Mouse (Mus musculus): ENCODE measurements around the gene Fam177a.
"Not testable (repeated sequence)": the region's sequence is repeated elsewhere in the genome, so short reads cannot be mapped to it uniquely, and the experiment has no call there.

Fam177a gene

DNA sequence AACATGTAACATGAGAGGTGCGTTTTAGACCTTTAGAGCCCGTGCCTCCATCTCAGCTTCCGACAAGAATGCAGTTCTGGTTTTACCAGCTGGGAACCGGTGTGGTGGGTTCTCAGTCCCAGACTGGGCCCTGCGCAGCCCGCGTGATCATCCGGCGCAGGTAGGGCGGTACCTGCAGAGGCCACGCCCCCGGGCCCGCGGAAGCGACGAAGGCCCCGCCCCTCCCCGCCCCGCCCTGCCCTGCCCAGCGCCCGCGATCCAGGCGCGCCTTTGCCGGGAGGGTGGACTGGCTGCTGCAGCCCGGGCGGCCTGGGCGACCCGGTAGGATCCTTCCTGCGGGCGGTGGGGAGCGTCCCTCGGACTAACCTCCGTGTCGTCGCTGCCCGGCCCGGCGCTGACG lies at the start of gene Fam177a:
Fam177a (plus strand) TSS at position 228 of the 400 bp plus-strand sequence.
- not testable (repeated sequence) for DNase-seq (ENCODE audit: low read depth, low spot score)

DNA sequence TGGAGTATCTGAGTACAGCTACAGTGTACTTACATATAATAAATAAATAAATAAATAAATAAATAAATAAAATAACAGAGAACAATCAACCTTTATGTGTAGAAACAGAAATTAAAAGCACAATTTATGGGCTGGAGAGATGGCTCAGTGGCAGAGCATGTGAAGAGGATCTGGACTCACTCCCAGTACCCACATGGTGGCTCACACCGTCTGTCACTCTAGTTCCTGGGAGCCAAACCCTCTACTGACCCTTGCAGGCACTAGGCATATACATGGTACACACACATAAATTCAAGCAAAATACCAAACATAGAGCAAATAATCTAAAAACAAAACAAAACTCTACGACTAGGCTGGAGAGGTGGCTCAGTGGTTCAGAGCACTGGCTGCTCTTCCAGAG lies 49.0 kb upstream of the Fam177a start:
- no peak for DNase-seq (ENCODE audit: low read depth, low spot score)

DNA sequence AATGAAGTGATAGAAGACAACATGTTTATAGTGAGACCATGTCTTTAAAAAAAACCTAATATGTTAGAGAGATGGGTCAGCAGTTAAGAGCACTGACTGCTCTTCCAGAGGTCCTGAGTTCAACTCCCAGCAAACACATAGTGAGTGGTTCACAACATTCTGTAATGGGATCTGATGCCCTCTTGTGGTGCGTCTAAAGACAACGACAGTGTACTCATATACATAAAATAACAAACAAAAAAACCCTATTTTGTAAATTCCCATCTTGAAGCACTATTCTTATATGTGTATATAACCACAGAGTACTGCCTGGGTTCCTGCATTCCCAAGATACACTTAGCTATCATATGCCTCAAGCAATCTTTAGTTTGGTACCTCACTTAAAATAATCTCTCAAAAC lies 45.6 kb upstream of the Fam177a start:
- DNase-seq (ENCODE audit: low read depth, low spot score) = not testable (repeated sequence)

DNA sequence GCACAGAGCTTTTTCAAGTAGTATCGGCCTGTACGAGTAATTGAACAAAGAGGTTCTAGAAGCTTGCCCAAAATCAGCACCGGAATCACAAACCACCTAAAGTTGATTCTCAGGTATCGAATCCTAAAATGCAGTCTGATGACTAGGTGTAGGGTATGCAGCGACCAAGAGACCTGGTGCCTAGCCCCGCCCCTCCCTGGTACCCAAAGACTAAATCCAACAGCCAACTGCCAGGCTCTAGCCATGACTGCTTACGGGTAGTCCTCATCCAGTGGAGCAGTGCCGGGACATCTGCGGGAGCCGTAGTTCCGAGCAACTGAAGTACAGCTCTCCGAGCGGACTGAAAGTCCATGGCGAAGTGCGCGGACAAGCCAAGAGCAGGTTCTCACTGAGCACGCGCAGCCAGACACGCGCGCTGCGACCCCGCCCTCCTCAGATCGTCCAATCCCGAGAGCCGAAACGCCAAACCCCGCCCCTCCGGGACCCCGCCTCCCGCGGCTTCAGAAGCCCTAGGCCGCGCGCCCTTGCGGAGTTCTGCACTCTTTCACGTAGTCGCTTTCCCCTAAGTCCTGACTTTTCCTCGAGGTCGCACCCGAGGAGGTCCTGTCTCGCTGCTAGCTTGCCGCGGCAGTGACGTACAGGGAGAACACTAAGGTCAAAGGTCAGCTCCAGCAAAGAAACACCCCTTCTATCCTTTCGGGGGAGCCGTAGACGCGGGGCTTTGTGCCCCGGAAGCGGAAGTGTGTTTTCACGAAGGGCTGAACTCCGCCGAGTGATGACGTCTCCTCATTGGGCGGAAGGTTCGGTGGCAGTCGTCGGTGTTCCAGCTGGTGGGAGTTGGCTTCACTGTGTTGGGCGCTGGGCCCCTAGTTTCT lies 44.3 kb upstream of the Fam177a start, which contains the start of the genes 2700097O09Rik and Srp54a:
2700097O09Rik (minus strand) TSS at position 385 of the 875 bp plus-strand sequence.
Srp54a (plus strand) TSS at position 537 of the 875 bp plus-strand sequence.
- peak; percentile 95 for DNase-seq (ENCODE audit: low read depth, low spot score)

DNA sequence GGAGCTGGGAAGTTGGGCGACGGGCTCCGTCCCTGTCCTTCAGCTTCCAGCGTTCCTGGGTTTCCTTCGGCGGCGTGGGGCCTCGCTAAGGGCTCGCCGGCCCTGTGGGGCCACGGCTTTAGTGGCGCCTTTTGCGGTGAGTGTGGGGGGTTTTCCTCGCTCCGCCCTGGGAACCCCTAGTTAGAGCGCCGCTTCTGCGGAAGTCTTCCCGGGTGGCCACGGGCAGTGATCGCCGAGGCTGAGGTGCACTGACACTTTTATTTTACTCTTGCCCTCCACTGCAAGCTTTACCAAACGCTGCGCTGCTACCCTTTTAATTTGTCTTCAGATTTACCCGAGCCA lies 43.7 kb upstream of the Fam177a start:
- DNase-seq (ENCODE audit: low read depth, low spot score) = not testable (repeated sequence)

DNA sequence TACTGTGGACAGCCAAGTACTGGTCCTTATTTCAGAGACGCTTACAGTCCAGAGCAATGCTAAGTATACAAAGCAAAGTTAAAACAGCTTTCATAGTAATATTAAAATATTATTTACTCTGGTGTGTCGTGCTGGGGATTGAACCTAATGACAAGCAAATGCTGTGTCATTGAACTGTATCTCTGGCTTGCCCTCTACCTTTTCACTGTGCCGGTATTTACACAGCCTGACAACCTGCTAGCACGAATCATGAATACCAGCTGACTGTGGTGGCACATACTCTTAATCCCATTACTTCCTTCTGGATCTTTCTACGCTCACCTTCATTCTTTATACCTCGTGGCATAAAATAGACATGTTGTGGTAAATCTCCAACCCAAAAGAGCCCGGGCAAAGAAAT lies 32.1 kb upstream of the Fam177a start:
- not testable (repeated sequence) for DNase-seq (ENCODE audit: low read depth, low spot score)

DNA sequence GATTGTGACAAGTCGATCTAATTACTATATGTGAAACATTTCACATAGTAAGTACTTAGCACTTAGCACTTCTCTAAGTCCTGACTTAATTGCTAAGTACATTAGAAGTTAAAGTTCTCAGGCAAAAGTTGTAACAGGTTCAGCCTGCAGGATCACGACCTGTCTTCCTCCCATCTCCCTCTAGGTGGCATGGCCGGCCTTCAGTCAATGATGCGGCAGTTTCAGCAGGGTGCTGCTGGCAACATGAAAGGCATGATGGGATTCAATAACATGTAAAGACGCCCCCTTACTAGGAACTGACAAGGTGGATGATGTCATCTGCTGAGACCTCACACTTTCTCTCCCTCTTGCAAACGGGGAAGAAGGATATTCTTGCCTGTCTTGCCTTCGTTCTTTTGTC lies 11.7 kb upstream of the Fam177a start:
- not testable (repeated sequence) for DNase-seq (ENCODE audit: low read depth, low spot score)

DNA sequence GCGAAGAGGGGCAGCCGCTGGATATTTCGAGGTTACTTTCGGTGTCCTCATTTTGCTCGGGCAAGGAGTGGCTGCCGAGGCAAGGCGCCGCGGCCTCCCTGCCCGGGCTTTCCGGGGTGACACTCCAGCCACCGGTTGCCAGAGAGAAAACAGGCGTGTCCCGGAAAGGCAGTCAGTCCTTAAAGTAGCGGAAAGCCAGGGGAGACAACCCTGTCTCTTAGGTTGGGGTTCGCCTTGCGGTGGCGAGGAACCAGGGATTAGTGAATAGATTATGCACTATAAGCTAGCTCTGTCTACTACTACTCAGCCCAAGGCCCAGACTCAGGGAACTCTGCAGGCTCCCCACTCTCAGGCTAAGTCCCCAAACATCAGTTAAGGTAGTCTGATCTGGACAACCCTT lies 462 bp downstream of the Fam177a start:
- not testable (repeated sequence) for DNase-seq (ENCODE audit: low read depth, low spot score)

DNA sequence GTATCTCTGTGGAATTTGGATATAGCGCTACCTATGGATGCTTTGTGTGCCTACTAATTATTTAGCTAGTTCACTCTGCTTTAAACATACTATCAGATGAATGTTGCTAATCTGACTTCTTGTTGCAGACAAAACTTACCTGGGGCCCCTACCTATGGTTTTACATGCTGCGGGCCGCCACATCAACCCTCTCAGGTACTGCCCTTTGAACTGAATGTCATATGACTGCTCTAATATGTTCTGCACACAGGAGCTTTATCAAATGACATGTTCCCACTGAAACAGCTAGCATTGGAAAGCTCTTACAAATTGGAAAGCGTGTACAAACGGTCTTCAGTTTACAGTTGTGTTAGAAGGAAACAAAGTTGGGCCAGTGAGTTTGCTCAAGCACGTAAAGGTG lies 11.3 kb downstream of the Fam177a start:
- DNase-seq (ENCODE audit: low read depth, low spot score) = not testable (repeated sequence)

DNA sequence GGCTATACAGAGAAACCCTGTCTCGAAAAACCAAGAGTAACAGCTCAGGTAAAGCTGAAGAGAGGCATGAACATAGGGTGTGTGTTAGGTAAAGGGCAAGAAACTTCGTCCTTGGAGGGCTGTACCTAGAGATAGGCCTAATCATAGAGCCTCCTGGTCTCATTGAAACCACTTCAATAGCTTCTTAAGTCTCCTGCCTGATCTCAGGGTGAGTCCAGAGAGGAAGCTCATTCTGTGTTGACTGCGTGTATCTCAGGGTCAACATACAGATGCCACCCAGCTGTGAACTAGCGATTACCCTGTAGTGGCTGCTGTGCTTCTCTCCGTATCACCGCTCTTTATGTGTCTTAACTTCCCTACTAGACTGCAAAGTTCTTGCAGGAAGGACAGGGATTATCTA lies 13.6 kb downstream of the Fam177a start:
- not testable (repeated sequence) for DNase-seq (ENCODE audit: low read depth, low spot score)

DNA sequence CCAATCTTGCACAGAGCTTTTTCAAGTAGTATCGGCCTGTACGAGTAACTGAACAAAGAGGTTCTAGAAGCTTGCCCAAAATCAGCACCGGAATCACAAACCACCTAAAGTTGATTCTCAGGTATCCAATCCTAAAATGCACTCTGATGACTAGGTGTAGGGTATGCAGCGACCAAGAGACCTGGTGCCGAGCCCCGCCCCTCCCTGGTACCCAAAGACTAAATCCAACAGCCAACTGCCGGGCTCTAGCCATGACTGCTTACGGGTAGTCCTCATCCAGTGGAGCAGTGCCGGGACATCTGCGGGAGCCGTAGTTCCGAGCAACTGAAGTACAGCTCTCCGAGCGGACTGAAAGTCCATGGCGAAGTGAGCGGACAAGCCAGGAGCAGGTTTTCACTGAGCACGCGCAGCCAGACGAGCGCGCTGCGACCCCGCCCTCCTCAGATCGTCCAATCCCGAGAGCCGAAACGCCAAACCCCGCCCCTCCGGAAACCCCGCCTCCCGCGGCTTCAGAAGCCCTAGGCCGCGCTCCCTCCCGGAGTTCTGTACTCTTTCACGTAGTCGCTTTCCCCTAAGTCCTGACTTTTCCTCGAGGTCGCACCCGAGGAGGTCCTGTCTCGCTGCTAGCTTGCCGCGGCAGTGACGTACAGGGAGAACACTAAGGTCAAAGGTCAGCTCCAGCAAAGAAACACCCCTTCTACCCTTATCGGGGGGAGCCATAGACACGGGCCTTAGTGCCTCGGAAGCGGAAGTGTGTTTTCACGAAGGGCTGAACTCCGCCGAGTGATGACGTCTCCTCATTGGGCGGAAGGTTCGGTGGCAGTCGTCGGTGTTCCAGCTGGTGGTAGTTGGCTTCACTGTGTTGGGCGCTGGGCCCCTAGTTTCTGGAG lies 30.5 kb downstream of the Fam177a start, which contains the start of gene Srp54b:
Srp54b (plus strand) TSS at position 546 of the 890 bp plus-strand sequence.
- DNase-seq (ENCODE audit: low read depth, low spot score) = not testable (repeated sequence)

DNA sequence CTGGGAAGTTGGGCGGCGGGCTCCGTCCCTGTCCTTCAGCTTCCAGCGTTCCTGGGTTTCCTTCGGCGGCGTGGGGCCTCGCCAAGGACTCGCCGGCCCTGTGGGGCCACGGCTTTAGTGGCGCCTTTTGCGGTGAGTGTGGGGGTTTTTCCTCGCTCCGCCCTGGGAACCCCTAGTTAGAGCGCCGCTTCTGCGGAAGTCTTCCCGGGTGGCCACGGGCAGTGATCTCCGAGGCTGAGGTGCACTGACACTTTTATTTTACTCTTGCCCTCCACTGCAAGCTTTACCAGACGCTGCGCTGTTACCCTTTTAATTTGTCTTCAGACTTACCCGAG lies 31.1 kb downstream of the Fam177a start:
- DNase-seq (ENCODE audit: low read depth, low spot score) = not testable (repeated sequence)

DNA sequence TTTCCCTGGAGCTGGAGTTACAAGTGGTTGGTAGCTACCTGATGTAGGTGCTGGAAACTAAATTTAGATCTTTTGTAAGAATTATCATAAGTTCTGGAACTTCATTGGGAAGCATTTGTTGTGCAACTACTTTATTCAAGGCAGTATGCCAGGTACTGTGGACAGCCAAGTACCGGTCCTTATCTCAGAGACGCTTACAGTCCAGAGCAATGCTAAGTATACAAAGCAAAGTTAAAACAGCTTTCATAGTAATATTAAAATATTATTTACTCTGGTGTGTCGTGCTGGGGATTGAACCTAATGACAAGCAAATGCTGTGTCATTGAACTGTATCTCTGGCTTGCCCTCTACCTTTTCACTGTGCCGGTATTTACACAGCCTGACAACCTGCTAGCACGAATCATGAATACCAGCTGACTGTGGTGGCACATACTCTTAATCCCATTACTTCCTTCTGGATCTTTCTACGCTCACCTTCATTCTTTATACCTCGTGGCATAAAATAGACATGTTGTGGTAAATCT lies 42.8 kb downstream of the Fam177a start:
- not testable (repeated sequence) for DNase-seq (ENCODE audit: low read depth, low spot score)

DNA sequence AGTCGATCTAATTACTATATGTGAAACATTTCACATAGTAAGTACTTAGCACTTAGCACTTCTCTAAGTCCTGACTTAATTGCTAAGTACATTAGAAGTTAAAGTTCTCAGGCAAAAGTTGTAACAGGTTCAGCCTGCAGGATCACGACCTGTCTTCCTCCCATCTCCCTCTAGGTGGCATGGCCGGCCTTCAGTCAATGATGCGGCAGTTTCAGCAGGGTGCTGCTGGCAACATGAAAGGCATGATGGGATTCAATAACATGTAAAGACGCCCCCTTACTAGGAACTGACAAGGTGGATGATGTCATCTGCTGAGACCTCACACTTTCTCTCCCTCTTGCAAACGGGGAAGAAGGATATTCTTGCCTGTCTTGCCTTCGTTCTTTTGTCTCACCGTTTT lies 63.4 kb downstream of the Fam177a start:
- not testable (repeated sequence) for DNase-seq (ENCODE audit: low read depth, low spot score)

DNA sequence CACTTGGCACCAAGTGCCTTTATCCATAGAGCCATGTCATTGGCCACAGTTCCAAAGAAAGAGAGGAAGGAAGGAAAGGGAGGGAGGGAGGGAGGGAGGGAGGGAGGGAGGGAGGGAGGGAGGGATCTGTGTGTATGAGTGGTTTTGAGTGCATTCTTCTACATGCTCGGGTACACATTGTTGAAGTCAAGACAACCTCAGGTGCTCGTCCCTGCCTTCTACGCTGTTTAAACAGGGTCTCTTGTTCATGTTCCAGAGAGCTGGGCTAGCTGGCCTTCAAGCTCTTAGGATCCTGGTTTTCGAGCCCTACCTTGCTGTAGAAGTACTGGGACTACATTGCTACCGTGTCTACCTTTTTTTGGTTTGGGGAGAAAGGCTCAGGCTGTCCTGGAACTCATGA lies 64.9 kb downstream of the Fam177a start:
- DNase-seq (ENCODE audit: low read depth, low spot score) = not testable (repeated sequence)

All from R1 (cell line).